In genomic region chr10:18234560-18235401, GRCm38 (mm10) we compare ENCODE assay signal across 7 mouse cellular contexts. TPM values are rescaled to one million over a fixed set of nuclear protein-coding genes. Genes with fewer than 3 reads are reported as not detected.
DNase-seq lines count a peak whose midpoint lies in the region; ATAC-seq and TF ChIP-seq lines count a peak whose summit lies in the region.

Gene Ccdc28a (minus strand): TSS chr10:18234998.

- WGBS in embryonic facial prominence, embryonic 10.5 days, result 1% methylated on average over 41 of the region's 41 CpGs
- 2% methylated on average over 41 of the region's 41 CpGs for WGBS in intestine, postnatal 0 days
- 1% methylated on average over 41 of the region's 41 CpGs for WGBS in midbrain, embryonic 12.5 days
- under 1% methylated on average over 41 of the region's 41 CpGs for WGBS in small intestine, adult 2 months

- no peaks in the 10 kb centered on the region for H3K27me3 ChIP-seq in embryonic facial prominence, embryonic 10.5 days (replicated peaks; ENCODE audit: low read depth, poor library complexity, severe bottlenecking)
- H3K27me3 ChIP-seq in intestine, postnatal 0 days (replicated peaks; ENCODE audit: control insufficient read depth, insufficient read depth, low read length), result no peaks in the 10 kb centered on the region
- no peaks in the 10 kb centered on the region for H3K27me3 ChIP-seq in midbrain, embryonic 12.5 days
- no peaks in the 10 kb centered on the region for H3K27me3 ChIP-seq in small intestine, adult 2 months (ENCODE audit: control insufficient read depth, insufficient read depth, low read length)

- H3K9ac ChIP-seq in intestine, postnatal 0 days (ENCODE audit: low read depth, low read length), result peak within 1 kb of the TSS; percentile 28
- peak within 1 kb of the TSS; percentile 55 for H3K9ac ChIP-seq in midbrain, embryonic 12.5 days (replicated peaks)

- peak; percentile 80 for TF ChIP-seq POLR2A in small intestine, adult 2 months (IDR thresholded peaks at IDR 0.05; ENCODE audit: low read depth, low read length)

- peak; percentile 95 for DNase-seq in adrenal gland, postnatal 10 days
- DNase-seq in embryonic facial prominence, embryonic 10.5 days (ENCODE audit: low spot score), result peak; percentile 91
- peak; percentile 50 for DNase-seq in gonadal fat pad, adult 2 months (ENCODE audit: low read depth)
- DNase-seq in left cerebral cortex, postnatal 4 days, result peak; percentile 93

- H3K4me3 ChIP-seq in embryonic facial prominence, embryonic 10.5 days, result peak within 1 kb of the TSS; percentile 79
- peak within 1 kb of the TSS; percentile 84 for H3K4me3 ChIP-seq in intestine, postnatal 0 days (ENCODE audit: low read depth, low read length)
- peak within 1 kb of the TSS; percentile 57 for H3K4me3 ChIP-seq in midbrain, embryonic 12.5 days
- peak within 1 kb of the TSS; percentile 83 for H3K4me3 ChIP-seq in small intestine, adult 2 months (ENCODE audit: low read depth, low read length)

- H3K27ac ChIP-seq in embryonic facial prominence, embryonic 10.5 days (replicated peaks), result peak within 1 kb of the TSS; percentile 92
- H3K27ac ChIP-seq in intestine, postnatal 0 days (ENCODE audit: low read depth, low read length), result peak within 1 kb of the TSS; percentile 67
- H3K27ac ChIP-seq in midbrain, embryonic 12.5 days (replicated peaks), result peak within 1 kb of the TSS; percentile 35; the same call in 1 of the 2 replicates
- peak within 1 kb of the TSS; percentile 80 for H3K27ac ChIP-seq in small intestine, adult 2 months (ENCODE audit: insufficient read depth, low read depth, low read length)

- TF ChIP-seq CTCF in intestine, postnatal 0 days (IDR thresholded peaks at IDR 0.05; ENCODE audit: low read depth), result peak; percentile 42
- peak; percentile 15; the same call in 1 of the 2 replicates for TF ChIP-seq CTCF in small intestine, adult 2 months (IDR thresholded peaks at IDR 0.05; ENCODE audit: extremely low read depth, insufficient read length, insufficient replicate concordance, low read depth, low read length)

- peak within 1 kb of the TSS; percentile 60 for H3K4me2 ChIP-seq in intestine, postnatal 0 days (replicated peaks; ENCODE audit: low read depth)
- peak within 1 kb of the TSS; percentile 67 for H3K4me2 ChIP-seq in midbrain, embryonic 12.5 days (replicated peaks)

- no peaks in the 10 kb centered on the region for H3K36me3 ChIP-seq in embryonic facial prominence, embryonic 10.5 days (replicated peaks)
- H3K36me3 ChIP-seq in intestine, postnatal 0 days (ENCODE audit: control insufficient read depth, insufficient read depth), result no peaks in the 10 kb centered on the region
- no peaks in the 10 kb centered on the region for H3K36me3 ChIP-seq in midbrain, embryonic 12.5 days
- H3K36me3 ChIP-seq in small intestine, adult 2 months (ENCODE audit: control insufficient read depth, insufficient read depth, low read length), result no peaks in the 10 kb centered on the region

- intact Hi-C loops in left cerebral cortex, postnatal 4 days (cut with DNase I), result no loop called here

- peak; percentile 97 for ATAC-seq in intestine, postnatal 0 days
- ATAC-seq in midbrain, embryonic 12.5 days (ENCODE audit: low FRiP score, low read depth), result peak; percentile 99

- peaks cover 7% of the 10 kb centered on the region for H3K4me1 ChIP-seq in embryonic facial prominence, embryonic 10.5 days
- H3K4me1 ChIP-seq in intestine, postnatal 0 days (replicated peaks; ENCODE audit: control insufficient read depth, insufficient read depth, low read length), result 0 out of 2 replicates have a peak, but pooled peaks cover 5% of the 10 kb centered on the region
- H3K4me1 ChIP-seq in midbrain, embryonic 12.5 days, result peaks cover 6% of the 10 kb centered on the region
- H3K4me1 ChIP-seq in small intestine, adult 2 months (ENCODE audit: control insufficient read depth, insufficient read depth, insufficient read length, low read length), result no peaks in the 10 kb centered on the region; the same call in 1 of the 2 replicates

- H3K9me3 ChIP-seq in embryonic facial prominence, embryonic 10.5 days, result no peaks in the 10 kb centered on the region
- H3K9me3 ChIP-seq in intestine, postnatal 0 days (ENCODE audit: control insufficient read depth), result no peaks in the 10 kb centered on the region
- H3K9me3 ChIP-seq in midbrain, embryonic 12.5 days, result no peaks in the 10 kb centered on the region

RNA-seq across cellular contexts. Expression of gene Ccdc28a, which starts in this region (rescaled TPM):
- 1 to 10 TPM; 8.0 to 9.8 TPM for total RNA-seq in adrenal gland, postnatal 10 days (2021)
- 8.3 and 10.6 TPM in 2 replicates for polyA plus RNA-seq in embryonic facial prominence, embryonic 10.5 days (2016; fragmentation: Nextera tagmentation; extraction: Ambion mirVana)
- polyA plus RNA-seq in gonadal fat pad, adult 2 months (2012; rRNA removed), result 17.9 and 20.9 TPM in 2 replicates
- polyA plus RNA-seq in intestine, postnatal 0 days (2015; fragmentation: Nextera tagmentation; extraction: Ambion mirVana), result 36.6 and 37.5 TPM in 2 replicates
- 1 to 10 TPM; 4.4 to 4.7 TPM for total RNA-seq in left cerebral cortex, postnatal 4 days (2021)
- polyA plus RNA-seq in midbrain, embryonic 12.5 days (2016; fragmentation: Nextera tagmentation; extraction: Ambion mirVana), result 7.0 and 7.9 TPM in 2 replicates
- 9.9 and 28.8 TPM in 2 replicates for polyA plus RNA-seq in small intestine, adult 2 months (2012; rRNA removed)

Comparison
In these comparisons a context has a peak if more than half of its experiments do, and no peak if none do; other contexts are left out.
1. Peak in every context shown above with its lines: DNase-seq, ATAC-seq, H3K4me3 ChIP-seq and H3K27ac ChIP-seq.
2. H3K27ac ChIP-seq: peak in every context shown above with its lines; median percentile 92 in embryonic facial prominence, embryonic 10.5 days; 80 in small intestine, adult 2 months; 67 in intestine, postnatal 0 days; 35 in midbrain, embryonic 12.5 days.